Mouse (Mus musculus) CH12.LX (cell line): ENCODE data around the gene Prkca. TPM values are rescaled to one million over a fixed set of nuclear protein-coding genes. Genes with fewer than 3 reads are reported as not detected.
A peak's percentile ranks its signal among the peaks of the same experiment; 100 is the strongest.

Experiments used
- DNase-seq: peaks from one replicate; pipeline ENCODE4 v3.0.0-alpha.2; 2013; ENCODE audit errors: extremely low read depth
- H3K27ac ChIP-seq: 2 replicates; pipeline ENCODE4 v1.5.1; 2012; ENCODE audit warnings: low read depth, mild to moderate bottlenecking, control low read depth, moderate library complexity; ENCODE audit not compliant: insufficient read depth
- H3K27me3 ChIP-seq: replicated peaks from 2 replicates; pipeline ENCODE3; 2012; ENCODE audit warnings: inconsistent platforms
- H3K36me3 ChIP-seq, 2 experiments: replicated peaks in 1 of 2; 2 replicates each; pipeline versions ENCODE3 to v1.6.1; 2012; ENCODE audit warnings: inconsistent platforms in 1 of 2, low read length in 1 of 2, mild to moderate bottlenecking in 1 of 2, mixed read lengths in 1 of 2, moderate library complexity in 1 of 2; ENCODE audit not compliant: control insufficient read depth in 1 of 2, insufficient read depth in 1 of 2
- H3K4me1 ChIP-seq, 2 experiments: 2 replicates each; pipeline ENCODE4 v1.6.1; 2012; ENCODE audit warnings: inconsistent platforms in 1 of 2, moderate library complexity in 1 of 2; ENCODE audit not compliant: insufficient read depth in 2 of 2, control insufficient read depth in 1 of 2
- H3K4me2 ChIP-seq: 2 replicates; pipeline ENCODE4 v1.6.1; 2012; ENCODE audit warnings: low read depth, mild to moderate bottlenecking, control low read depth; ENCODE audit not compliant: poor library complexity, insufficient read depth, severe bottlenecking
- H3K4me3 ChIP-seq, 3 experiments: fragments of 150-350 bp in 1 of 3; sonication (generic) in 1 of 3; replicated peaks in 1 of 3; 2 replicates each; pipeline versions ENCODE3 to v1.5.1; 2011 to 2012; ENCODE audit warnings: low read depth in 2 of 3, low read length in 2 of 3, mild to moderate bottlenecking in 2 of 3, moderate library complexity in 2 of 3, control low read depth in 1 of 3, improper control_type of control experiment in 1 of 3, inconsistent platforms in 1 of 3, mixed read lengths in 1 of 3; ENCODE audit not compliant: poor library complexity in 1 of 3
- H3K79me2 ChIP-seq: replicated peaks from 2 replicates; pipeline ENCODE4 v1.6.1; 2012; ENCODE audit warnings: mild to moderate bottlenecking, moderate library complexity; ENCODE audit not compliant: control insufficient read depth, poor library complexity, insufficient read depth, severe bottlenecking; ENCODE audit errors: extremely low read depth
- H3K9ac ChIP-seq: 2 replicates; pipeline ENCODE4 v1.6.1; 2012; ENCODE audit warnings: low read depth, mild to moderate bottlenecking, control low read depth, moderate library complexity; ENCODE audit not compliant: insufficient read depth
- H3K9me3 ChIP-seq: replicated peaks from 2 replicates; pipeline ENCODE3; 2012; ENCODE audit warnings: low read length, inconsistent platforms, mixed read lengths
- BHLHE40 ChIP-seq: IDR thresholded peaks from 2 replicates; pipeline ENCODE4 v1.6.1; 2011; ENCODE audit warnings: mild to moderate bottlenecking, low read depth, low read length, improper control_type of control experiment
- CHD2 ChIP-seq: IDR thresholded peaks from 2 replicates; pipeline ENCODE4 v1.6.1; 2011; ENCODE audit warnings: low read length, improper control_type of control experiment
- E2F4 ChIP-seq: IDR thresholded peaks from 2 replicates; pipeline ENCODE4 v1.6.1; 2011; ENCODE audit warnings: low read depth, low read length, improper control_type of control experiment; ENCODE audit not compliant: insufficient replicate concordance
- ELF1 ChIP-seq: IDR thresholded peaks from 2 replicates; pipeline ENCODE4 v1.6.1; 2014; ENCODE audit warnings: low read depth, mild to moderate bottlenecking, inconsistent platforms, low read length, improper control_type of control experiment
- EP300 ChIP-seq: IDR thresholded peaks from 2 replicates; pipeline ENCODE4 v1.6.1; 2011; ENCODE audit warnings: low read length, improper control_type of control experiment
- ETS1 ChIP-seq: conservative IDR thresholded peaks from 2 replicates; pipeline ENCODE4 v1.6.1; 2012; ENCODE audit warnings: low read depth, mild to moderate bottlenecking, inconsistent platforms, low read length, improper control_type of control experiment, moderate library complexity
- JUN ChIP-seq: IDR thresholded peaks from 2 replicates; pipeline ENCODE4 v1.6.1; 2011; ENCODE audit warnings: low read depth, mild to moderate bottlenecking, low read length, improper control_type of control experiment, moderate library complexity; ENCODE audit not compliant: insufficient read depth
- JUND ChIP-seq: conservative IDR thresholded peaks from 2 replicates; pipeline ENCODE4 v1.6.1; 2011; ENCODE audit warnings: low read depth, low read length, improper control_type of control experiment
- MAX ChIP-seq: IDR thresholded peaks from 2 replicates; pipeline ENCODE4 v1.6.1; 2011; ENCODE audit warnings: low read length, improper control_type of control experiment
- MEF2A ChIP-seq: IDR thresholded peaks from 2 replicates; pipeline ENCODE4 v1.6.1; 2014; ENCODE audit warnings: low read depth, mild to moderate bottlenecking, inconsistent platforms, low read length, improper control_type of control experiment, borderline replicate concordance
- MXI1 ChIP-seq: IDR thresholded peaks from 2 replicates; pipeline ENCODE4 v1.6.1; 2011; ENCODE audit warnings: mild to moderate bottlenecking, low read depth, low read length, improper control_type of control experiment
- MYC ChIP-seq: IDR thresholded peaks from 2 replicates; pipeline ENCODE4 v1.6.1; 2011; ENCODE audit warnings: low read depth, mild to moderate bottlenecking, improper control_type of control experiment, low read length
- NRF1 ChIP-seq: IDR thresholded peaks from 2 replicates; pipeline ENCODE4 v1.6.1; 2014; ENCODE audit warnings: low read depth, mild to moderate bottlenecking, inconsistent platforms, low read length, improper control_type of control experiment, moderate library complexity
- PAX5 ChIP-seq: IDR thresholded peaks from 2 replicates; pipeline ENCODE4 v1.6.1; 2012; ENCODE audit warnings: low read length, inconsistent platforms, mixed read lengths
- POLR2AphosphoS2 ChIP-seq: IDR thresholded peaks from 2 replicates; pipeline ENCODE4 v1.6.1; 2011; ENCODE audit warnings: low read depth, low read length, improper control_type of control experiment
- SMC3 ChIP-seq: IDR thresholded peaks from 2 replicates; pipeline ENCODE4 v1.6.1; 2011; ENCODE audit warnings: low read depth, low read length, improper control_type of control experiment
- TBP ChIP-seq: conservative IDR thresholded peaks from 2 replicates; pipeline ENCODE4 v1.6.1; 2011; ENCODE audit warnings: low read depth, low read length, improper control_type of control experiment
- TCF12 ChIP-seq: IDR thresholded peaks from 2 replicates; pipeline ENCODE4 v1.6.1; 2014; ENCODE audit warnings: low read depth, mild to moderate bottlenecking, inconsistent platforms, low read length, improper control_type of control experiment
- UBTF ChIP-seq: IDR thresholded peaks from 2 replicates; pipeline ENCODE4 v1.6.1; 2012; ENCODE audit warnings: low read depth, mild to moderate bottlenecking, inconsistent platforms, low read length, improper control_type of control experiment, moderate library complexity
- USF1 ChIP-seq: IDR thresholded peaks from 2 replicates; pipeline ENCODE4 v1.6.1; 2014; ENCODE audit warnings: low read depth, mild to moderate bottlenecking, inconsistent platforms, low read length, improper control_type of control experiment
- USF2 ChIP-seq: conservative IDR thresholded peaks from 2 replicates; pipeline ENCODE4 v1.6.1; 2011; ENCODE audit warnings: low read depth, low read length, improper control_type of control experiment
- ZC3H11A ChIP-seq: IDR thresholded peaks from 2 replicates; pipeline ENCODE4 v1.6.1; 2012; ENCODE audit warnings: low read depth, mild to moderate bottlenecking, inconsistent platforms, low read length, improper control_type of control experiment
- ZNF384 ChIP-seq: IDR thresholded peaks from 2 replicates; pipeline ENCODE4 v1.6.1; 2012; ENCODE audit warnings: low read depth, low read length, improper control_type of control experiment, inconsistent platforms
- dilution Hi-C: fragments of 300-500 bp; cut with MboI; formaldehyde crosslinking; loops from 2 replicates; pipeline ENCODE4 v1.14.3; 2020; ENCODE audit warnings: low sequenced_read_pairs; ENCODE audit not compliant: extremely low pct_unique_long_range_greater_than_20kb, extremely low pct_ligation_motif_present
- in situ Hi-C: fragments of 300-500 bp; cut with MboI; formaldehyde crosslinking; loops from 3 replicates; pipeline ENCODE4 v1.14.3; 2019; ENCODE audit warnings: low sequenced_read_pairs, low pct_ligation_motif_present, low pct_unique_long_range_greater_than_20kb, mixed read lengths
- polyA plus RNA-seq: library from polyadenylated mRNA; unstranded; fragments of >175 nt; gene quantifications from 2 replicates; pipeline ENCODE4 v1.2.1, GENCODE M21; 2012; ENCODE audit warnings: low read depth; ENCODE audit not compliant: insufficient read length
- total RNA-seq, 2 experiments: library from RNA; depleted of rRNA; stranded (reverse); fragments of 300-350 nt in 1 of 2; fragments of >200 nt in 1 of 2; gene quantifications; 2 replicates each; pipeline ENCODE4 v1.2.3; 2012 to 2014

The Prkca gene
- total and polyA plus RNA-seq, 3 experiments = 40.0 to 107 (median 43.7) TPM

GRCm38 (mm10) chr11:108272601-108273414 is 70.9 kb downstream of the Prkca start:
- H3K79me2 ChIP-seq = peaks cover 15% of the 10 kb centered on the region
- no peak for TF ChIP-seq JUND
- TF ChIP-seq POLR2AphosphoS2 = no peak
- TF ChIP-seq BHLHE40 = 0 out of 2 replicates have a peak, but pooled peaks have one; percentile 45
- dilution Hi-C loops (no loop called here), in situ Hi-C loops (no loop called here)
- no peak overlapping the region for H3K27ac ChIP-seq
- peaks cover 4 to 38% of the 10 kb centered on the region in 2 experiments for H3K36me3 ChIP-seq
- H3K4me1 ChIP-seq = peaks cover 45 to 100% of the 10 kb centered on the region in 2 experiments
- no peak overlapping the region for H3K4me2 ChIP-seq
- H3K9me3 ChIP-seq = no peaks in the 10 kb centered on the region
- no peaks in the 10 kb centered on the region for H3K27me3 ChIP-seq
- no peak overlapping the region for H3K9ac ChIP-seq
- no peak overlapping the region for H3K4me3 ChIP-seq
- no peak for DNase-seq

- DNase-seq = peak; percentile 65
- TF ChIP-seq MAX (0 out of 2 replicates have a peak, but pooled peaks have one; percentile 55), JUN (no peak), MXI1 (no peak), ZNF384 (no peak), ETS1 (no peak), UBTF (no peak), SMC3 (no peak), BHLHE40 (peak; percentile 81), EP300 (no peak), PAX5 (no peak), USF1 (peak; percentile 84), TCF12 (0 out of 2 replicates have a peak, but pooled peaks have one; percentile 13), USF2 (peak; percentile 84), MYC (no peak), ELF1 (no peak), CHD2 (no peak), ZC3H11A (no peak), MEF2A (no peak), NRF1 (no peak), E2F4 (no peak), TBP (no peak), JUND (no peak)
- in situ Hi-C loops (no loop called here), dilution Hi-C loops (no loop called here)
- no peaks in the 10 kb centered on the region for H3K27me3 ChIP-seq
- H3K4me2 ChIP-seq = 0 out of 2 replicates have a peak overlapping the region, but pooled peaks have one; percentile 4
- no peak overlapping the region for H3K4me3 ChIP-seq
- peaks cover 4 to 34% of the 10 kb centered on the region in 2 experiments for H3K36me3 ChIP-seq
- no peaks in the 10 kb centered on the region for H3K9me3 ChIP-seq
- peaks cover 45 to 98% of the 10 kb centered on the region in 2 experiments for H3K4me1 ChIP-seq
- no peak overlapping the region for H3K27ac ChIP-seq
- no peak overlapping the region for H3K9ac ChIP-seq
- peaks cover 22% of the 10 kb centered on the region for H3K79me2 ChIP-seq
Observed at GRCm38 (mm10) chr11:108271305-108271704, 72.4 kb downstream of the Prkca start.
